Mouse (Mus musculus): ENCODE results near the gene Ngdn. TPM values are rescaled to one million over a fixed set of nuclear protein-coding genes. Genes with fewer than 3 reads are reported as not detected.
A peak's percentile ranks its signal among the peaks of the same experiment; 100 is the strongest.

The Ngdn gene
- polyA plus RNA-seq, 1 experiment from 2014 or later, result 94.2 TPM

- H3K9me3 ChIP-seq, result no peaks in the 10 kb centered on the region
- H3K4me1 ChIP-seq, result peaks cover 38% of the 10 kb centered on the region
- no peak overlapping the region for H3K4me3 ChIP-seq
- no peak for DNase-seq (ENCODE audit: low spot score)
- H3K27ac ChIP-seq (replicated peaks), result peak overlapping the region; percentile 27; the same call in 1 of the 2 replicates
- H3K27me3 ChIP-seq (replicated peaks; ENCODE audit: low read depth, poor library complexity, severe bottlenecking), result no peaks in the 10 kb centered on the region
- WGBS, result 45% methylated on average over 12 of the region's 12 CpGs
- H3K36me3 ChIP-seq (replicated peaks), result no peaks in the 10 kb centered on the region
These were observed 13.1 kb upstream of the Ngdn start for GRCm38 (mm10) chr14:55001938-55002686.

DNA sequence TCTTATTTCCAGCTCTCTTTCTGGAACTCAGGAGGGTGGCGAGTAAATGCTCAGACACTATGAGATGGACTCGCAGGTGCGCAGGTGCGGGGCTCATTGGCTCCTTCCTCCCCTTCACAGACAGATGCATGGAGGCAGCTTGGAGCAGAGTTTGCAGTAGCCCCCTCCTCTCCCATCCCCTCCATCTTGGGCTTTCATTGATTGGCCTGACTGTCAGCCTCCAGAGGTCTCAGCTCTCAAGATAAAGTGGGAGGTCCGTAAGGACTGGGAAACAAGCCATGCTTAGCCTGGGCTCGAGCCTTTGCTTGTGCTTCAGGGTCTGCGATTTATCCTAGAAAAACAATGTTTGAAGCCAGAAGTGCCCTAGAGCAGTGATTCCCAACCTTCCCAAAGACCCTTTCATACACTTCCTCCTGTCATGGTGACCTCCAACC, 12.6 kb upstream of the Ngdn start:
- 66% methylated on average over 7 of the region's 7 CpGs for WGBS

DNA sequence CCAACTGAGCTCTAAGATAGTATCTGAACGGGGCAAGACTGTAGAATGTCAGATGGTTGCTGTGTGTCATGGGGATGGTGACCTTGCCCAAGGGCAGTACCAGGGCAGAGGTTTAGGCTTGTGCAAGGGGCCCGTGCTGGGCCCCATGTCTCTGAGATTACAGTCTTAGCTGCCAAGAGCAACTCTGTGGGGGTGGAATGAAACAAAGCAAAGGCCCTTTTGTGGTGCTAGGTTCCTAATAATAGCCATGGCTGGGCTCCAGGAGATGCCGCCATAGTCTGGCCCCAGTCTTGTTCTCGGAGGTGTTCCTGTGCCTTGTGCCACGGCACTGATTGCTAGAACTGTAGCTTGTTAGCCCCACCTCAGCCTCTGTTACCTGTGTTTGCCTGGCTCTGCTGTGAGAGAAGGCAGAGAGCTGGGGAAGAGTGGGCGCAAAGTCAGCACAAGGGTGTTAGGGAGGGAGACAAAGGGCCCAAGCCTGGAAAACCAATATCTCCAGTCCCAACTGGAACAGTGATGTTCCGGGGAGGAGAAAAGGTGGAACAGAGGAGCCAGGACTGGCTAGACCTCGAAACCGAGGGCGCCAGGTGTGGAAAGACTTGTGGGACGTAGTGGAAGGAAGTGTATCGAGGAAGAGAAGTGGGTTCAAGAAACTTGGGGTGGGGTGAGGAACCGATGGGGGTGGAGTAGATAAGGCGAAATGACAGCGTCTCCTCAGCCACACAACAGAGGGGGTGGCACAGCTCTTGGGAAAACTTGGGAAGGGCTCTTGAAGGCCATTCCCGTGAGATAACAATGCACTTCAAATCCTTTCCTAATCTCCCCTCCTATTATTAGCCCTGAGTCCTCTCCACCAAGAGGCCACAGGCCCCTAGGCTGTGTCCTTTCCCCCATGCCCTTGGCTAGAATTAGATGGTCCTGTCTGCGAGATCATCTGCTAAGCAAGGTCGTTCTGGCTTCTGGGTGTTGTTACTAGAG, 11.1 kb upstream of the Ngdn start:
- Histone ChIP-seq H3K27ac (replicated peaks) (peak overlapping the region; percentile 61), H3K27me3 (replicated peaks; ENCODE audit: low read depth, poor library complexity, severe bottlenecking) (no peaks in the 10 kb centered on the region), H3K36me3 (replicated peaks) (no peaks in the 10 kb centered on the region), H3K9me3 (no peaks in the 10 kb centered on the region), H3K4me3 (no peak overlapping the region), H3K4me1 (peaks cover 32% of the 10 kb centered on the region)
- no peak for DNase-seq (ENCODE audit: low spot score)
- 74% methylated on average over 18 of the region's 18 CpGs for WGBS

More for the DNA sequence above, 12.6 kb upstream of the Ngdn start:
- no peak for DNase-seq (ENCODE audit: low spot score)
- Histone ChIP-seq H3K4me1 (peaks cover 33% of the 10 kb centered on the region), H3K36me3 (replicated peaks) (no peaks in the 10 kb centered on the region), H3K9me3 (no peaks in the 10 kb centered on the region), H3K27me3 (replicated peaks; ENCODE audit: low read depth, poor library complexity, severe bottlenecking) (no peaks in the 10 kb centered on the region), H3K27ac (replicated peaks) (peak overlapping the region; percentile 27; the same call in 1 of the 2 replicates), H3K4me3 (no peak overlapping the region)

DNA sequence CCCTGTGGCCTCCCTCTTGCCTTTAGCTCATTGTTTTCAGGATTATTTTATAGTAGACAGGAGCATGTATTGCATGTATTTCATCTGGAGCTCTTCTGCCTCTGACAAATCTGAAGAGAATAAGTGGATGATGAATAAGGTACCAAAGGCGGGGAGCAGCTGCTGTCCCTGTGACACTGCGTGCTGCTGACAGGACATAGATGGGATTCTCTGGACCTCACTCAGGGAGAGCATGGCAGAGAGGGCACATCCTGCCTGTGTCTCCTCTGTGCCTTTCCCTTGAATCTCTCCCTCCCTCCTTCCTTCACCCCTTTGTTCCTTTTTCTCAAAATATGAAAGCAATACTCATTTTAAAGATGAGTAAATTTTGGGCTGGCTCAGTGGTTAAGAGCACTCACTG, 9.7 kb upstream of the Ngdn start:
- Histone ChIP-seq H3K4me3 (no peak overlapping the region), H3K27me3 (replicated peaks; ENCODE audit: low read depth, poor library complexity, severe bottlenecking) (no peaks in the 10 kb centered on the region), H3K9me3 (no peaks in the 10 kb centered on the region), H3K4me1 (peaks cover 32% of the 10 kb centered on the region), H3K36me3 (replicated peaks) (no peaks in the 10 kb centered on the region), H3K27ac (replicated peaks) (no peak overlapping the region)
- 67% methylated on average over 2 of the region's 2 CpGs for WGBS
- no peak for DNase-seq (ENCODE audit: low spot score)

DNA sequence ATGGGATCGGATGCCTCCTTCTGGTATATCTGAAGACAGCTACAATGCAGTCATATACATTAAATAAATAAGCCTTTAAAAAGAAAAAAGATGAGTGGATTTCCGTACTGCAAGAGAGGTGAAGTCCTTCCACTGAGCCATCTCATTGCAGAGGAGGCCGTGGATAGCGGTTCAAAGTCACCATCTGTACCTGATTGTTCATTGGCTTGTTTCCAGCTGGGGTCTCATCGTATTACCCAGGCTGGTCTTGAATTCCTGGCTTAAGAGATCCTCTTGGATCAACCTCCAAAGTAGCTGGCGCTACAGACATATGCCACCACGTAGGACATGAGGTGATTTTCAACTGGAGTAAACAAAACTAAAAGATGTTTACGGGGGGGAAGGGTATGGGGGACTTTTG, 9.3 kb upstream of the Ngdn start:
- H3K4me3 ChIP-seq, result no peak overlapping the region
- WGBS, result 86% methylated on average over 8 of the region's 8 CpGs
- H3K27me3 ChIP-seq (replicated peaks; ENCODE audit: low read depth, poor library complexity, severe bottlenecking), result no peaks in the 10 kb centered on the region

GRCm38 (mm10) chr14:55006541-55006940, 8.7 kb upstream of the Ngdn start:
- WGBS, result 74% methylated on average over 3 of the region's 3 CpGs
- H3K27me3 ChIP-seq (replicated peaks; ENCODE audit: low read depth, poor library complexity, severe bottlenecking), result no peaks in the 10 kb centered on the region
- H3K9me3 ChIP-seq, result no peaks in the 10 kb centered on the region
- no peak for DNase-seq (ENCODE audit: low spot score)
- H3K4me3 ChIP-seq, result no peak overlapping the region
- H3K27ac ChIP-seq (replicated peaks), result no peak overlapping the region
- no peaks in the 10 kb centered on the region for H3K36me3 ChIP-seq (replicated peaks)
- H3K4me1 ChIP-seq, result peaks cover 32% of the 10 kb centered on the region

More for the DNA sequence above, 9.3 kb upstream of the Ngdn start:
- Histone ChIP-seq H3K27ac (replicated peaks) (no peak overlapping the region), H3K9me3 (no peaks in the 10 kb centered on the region), H3K4me1 (peaks cover 32% of the 10 kb centered on the region), H3K36me3 (replicated peaks) (no peaks in the 10 kb centered on the region)
- DNase-seq (ENCODE audit: low spot score), result no peak

- WGBS, result 90% methylated on average over 9 of the region's 9 CpGs
- no peaks in the 10 kb centered on the region for H3K27me3 ChIP-seq (replicated peaks; ENCODE audit: low read depth, poor library complexity, severe bottlenecking)
- no peaks in the 10 kb centered on the region for H3K36me3 ChIP-seq (replicated peaks)
- DNase-seq (ENCODE audit: low spot score), result no peak
- no peaks in the 10 kb centered on the region for H3K9me3 ChIP-seq
- no peak overlapping the region for H3K27ac ChIP-seq (replicated peaks)
- peaks cover 27% of the 10 kb centered on the region for H3K4me1 ChIP-seq
- H3K4me3 ChIP-seq, result no peak overlapping the region
These were observed 7.9 kb upstream of the Ngdn start for GRCm38 (mm10) chr14:55007120-55007908.

GRCm38 (mm10) chr14:55008417-55008816, 6.8 kb upstream of the Ngdn start:
- WGBS, result 85% methylated on average over 8 of the region's 8 CpGs

GRCm38 (mm10) chr14:55011116-55011515, 4.1 kb upstream of the Ngdn start:
- no peak overlapping the region for H3K4me3 ChIP-seq
- DNase-seq (ENCODE audit: low spot score), result peak; percentile 39

More at GRCm38 (mm10) chr14:55008417-55008816, 6.8 kb upstream of the Ngdn start:
- H3K36me3 ChIP-seq (replicated peaks), result no peaks in the 10 kb centered on the region
- H3K9me3 ChIP-seq, result no peaks in the 10 kb centered on the region
- H3K27me3 ChIP-seq (replicated peaks; ENCODE audit: low read depth, poor library complexity, severe bottlenecking), result no peaks in the 10 kb centered on the region
- no peak for DNase-seq (ENCODE audit: low spot score)
- no peak overlapping the region for H3K27ac ChIP-seq (replicated peaks)
- no peak overlapping the region for H3K4me3 ChIP-seq
- H3K4me1 ChIP-seq, result peaks cover 16% of the 10 kb centered on the region

GRCm38 (mm10) chr14:55014591-55014990, 663 bp upstream of the Ngdn start:
- Histone ChIP-seq H3K36me3 (replicated peaks) (peaks cover 27% of the 10 kb centered on the region), H3K9me3 (no peaks in the 10 kb centered on the region), H3K27me3 (replicated peaks; ENCODE audit: low read depth, poor library complexity, severe bottlenecking) (no peaks in the 10 kb centered on the region), H3K4me3 (peak overlapping the region; percentile 78), H3K27ac (replicated peaks) (peak overlapping the region; percentile 96), H3K4me1 (peaks cover 7% of the 10 kb centered on the region)
- WGBS, result under 1% methylated on average over 27 of the region's 27 CpGs
- no peak for DNase-seq (ENCODE audit: low spot score)

More at GRCm38 (mm10) chr14:55011116-55011515, 4.1 kb upstream of the Ngdn start:
- Histone ChIP-seq H3K9me3 (no peaks in the 10 kb centered on the region), H3K27ac (replicated peaks) (no peak overlapping the region), H3K27me3 (replicated peaks; ENCODE audit: low read depth, poor library complexity, severe bottlenecking) (no peaks in the 10 kb centered on the region), H3K4me1 (peaks cover 3% of the 10 kb centered on the region; the same call in 1 of the 2 replicates), H3K36me3 (replicated peaks) (no peaks in the 10 kb centered on the region)
- 57% methylated on average over 4 of the region's 4 CpGs for WGBS

- H3K27ac ChIP-seq (replicated peaks), result peak overlapping the region; percentile 80
- peak overlapping the region; percentile 78 for H3K4me3 ChIP-seq
- no peaks in the 10 kb centered on the region for H3K27me3 ChIP-seq (replicated peaks; ENCODE audit: low read depth, poor library complexity, severe bottlenecking)
- DNase-seq (ENCODE audit: low spot score), result no peak
- 1% methylated on average over 17 of the region's 17 CpGs for WGBS
- peaks cover 7% of the 10 kb centered on the region for H3K4me1 ChIP-seq
- peaks cover 36% of the 10 kb centered on the region for H3K36me3 ChIP-seq (replicated peaks)
- no peaks in the 10 kb centered on the region for H3K9me3 ChIP-seq
These were observed 485 bp downstream of the Ngdn start for GRCm38 (mm10) chr14:55015767-55016111.

- DNase-seq (ENCODE audit: low spot score), result no peak
- no peak overlapping the region for H3K27ac ChIP-seq (replicated peaks)
- H3K36me3 ChIP-seq (replicated peaks), result peaks cover 47% of the 10 kb centered on the region
- peaks cover 7% of the 10 kb centered on the region for H3K4me1 ChIP-seq
- no peaks in the 10 kb centered on the region for H3K9me3 ChIP-seq
- H3K4me3 ChIP-seq, result no peak overlapping the region
- H3K27me3 ChIP-seq (replicated peaks; ENCODE audit: low read depth, poor library complexity, severe bottlenecking), result no peaks in the 10 kb centered on the region
- WGBS, result 94% methylated on average over 16 of the region's 16 CpGs
These were observed 1.6 kb downstream of the Ngdn start for GRCm38 (mm10) chr14:55016876-55017275.
